In the genomic region with DNA sequence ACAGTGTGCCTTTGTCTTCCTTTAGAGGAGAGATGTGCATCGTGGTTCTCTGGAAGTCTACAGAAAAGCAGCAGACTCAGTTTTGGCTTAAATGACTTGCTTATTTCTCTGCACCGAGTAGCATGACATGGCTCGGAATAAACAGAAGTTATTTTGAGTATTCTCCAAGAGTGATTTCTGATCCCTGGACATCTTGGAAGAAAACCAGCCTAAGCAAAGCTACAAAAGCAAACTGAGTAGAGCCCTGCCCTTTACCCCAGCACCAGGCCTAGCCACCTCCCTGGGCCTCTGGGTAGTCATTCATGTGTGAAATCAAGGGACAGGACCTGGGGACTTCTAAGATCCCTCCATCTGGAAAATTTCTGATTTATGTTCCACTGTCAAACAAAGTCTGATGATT, we compare ENCODE assay signal across 31 mouse cellular contexts.
DNase-seq lines count a peak whose midpoint lies in the region; ATAC-seq and TF ChIP-seq lines count a peak whose summit lies in the region.
"Had no signal": no experiment of that assay in that cellular context is flagged by ENCODE, and none has a peak within 500 bp of the region (broad histone marks: within the 10 kb centered on the region; RNA-seq: fewer than 3 reads in every experiment).

No protein-coding gene starts in this region.

- TF ChIP-seq POLR2A in kidney, adult 2 months (IDR thresholded peaks at IDR 0.05; ENCODE audit: low read depth, low read length), result no peak
- TF ChIP-seq POLR2A in testis, adult 2 months (IDR thresholded peaks at IDR 0.05; ENCODE audit: control insufficient read depth, low read depth, low read length), result no peak

- TF ChIP-seq CTCF in kidney, adult 2 months (conservative IDR thresholded peaks at IDR 0.05; ENCODE audit: insufficient read depth, insufficient read length, low read depth, low read length), result no peak
- no peak for TF ChIP-seq CTCF in testis, adult 2 months (IDR thresholded peaks at IDR 0.05; ENCODE audit: control insufficient read depth, insufficient read depth, insufficient replicate concordance, low read depth, low read length)

- H3K27me3 ChIP-seq in kidney, adult 2 months (replicated peaks; ENCODE audit: control insufficient read depth, insufficient read depth, low read length), result no peaks in the 10 kb centered on the region
- H3K27me3 ChIP-seq in lung, embryonic 15.5 days, result no peaks in the 10 kb centered on the region
- H3K27me3 ChIP-seq in testis, adult 2 months (ENCODE audit: control insufficient read depth, insufficient read depth, low read length), result no peaks in the 10 kb centered on the region
- H3K27me3 ChIP-seq: CH12.LX; forebrain, embryonic 15.5 days; hindbrain, embryonic 13.5 days; midbrain, embryonic 13.5 days; neural tube, embryonic 13.5 days had no signal

- no peak overlapping the region for H3K4me3 ChIP-seq in kidney, adult 2 months (ENCODE audit: insufficient read depth, low read depth, low read length)
- no peak overlapping the region for H3K4me3 ChIP-seq in lung, embryonic 15.5 days
- no peak overlapping the region for H3K4me3 ChIP-seq in testis, adult 2 months (ENCODE audit: control insufficient read depth, low read depth, low read length)
- H3K4me3 ChIP-seq: embryonic facial prominence, embryonic 12.5 days; forebrain, embryonic 15.5 days; heart, adult 2 months; heart, embryonic 12.5 days; hindbrain, embryonic 13.5 days; midbrain, embryonic 13.5 days; neural tube, embryonic 13.5 days had no signal

- no peak overlapping the region for H3K9ac ChIP-seq in lung, embryonic 15.5 days
- H3K9ac ChIP-seq: embryonic facial prominence, embryonic 12.5 days; forebrain, embryonic 15.5 days; heart, embryonic 12.5 days; hindbrain, embryonic 13.5 days; liver, embryonic 14.5 days; midbrain, embryonic 13.5 days; neural tube, embryonic 13.5 days had no signal

- H3K27ac ChIP-seq in kidney, adult 2 months (ENCODE audit: insufficient read depth, low read depth, low read length), result no peak overlapping the region
- peak overlapping the region; percentile 45 for H3K27ac ChIP-seq in lung, embryonic 15.5 days
- H3K27ac ChIP-seq in testis, adult 2 months (ENCODE audit: control insufficient read depth, insufficient read depth, low read depth, low read length), result peak overlapping the region; percentile 72
- H3K27ac ChIP-seq: embryonic facial prominence, embryonic 12.5 days; forebrain, embryonic 15.5 days; heart, adult 2 months; hindbrain, embryonic 13.5 days; liver, embryonic 14.5 days; macrophage; midbrain, embryonic 13.5 days; neural tube, embryonic 13.5 days had no signal

- 0 out of 2 replicates have a peak, but pooled peaks have one; percentile 7 for ATAC-seq in lung, embryonic 15.5 days (ENCODE audit: borderline replicate concordance, extremely low read depth, low FRiP score, low TSS enrichment)
- ATAC-seq: activated CD4-positive, CD25-positive, alpha-beta regulatory T cell, adult 4 months; forebrain, embryonic 15.5 days; intestine, embryonic 16.5 days; midbrain, embryonic 13.5 days had no signal

- DNase-seq in kidney, adult 2 months, result peak; percentile 62
- DNase-seq in kidney, adult 18-20 months, result no peak
- DNase-seq in lung, postnatal 25 days (ENCODE audit: low spot score), result no peak
- no peak for DNase-seq in testis, postnatal 10 days (ENCODE audit: low spot score)
- no peak for DNase-seq in adrenal gland, postnatal 14 days
- DNase-seq in cerebellum, adult 9-11 months, result no peak
- DNase-seq: adrenal gland, adult 8-10 months; cerebellum, adult 8-10 months; cerebellum, postnatal 36 days; embryo, embryonic 11 days; gastrocnemius, postnatal 25 days; heart, adult 2 months; heart, postnatal 4 days; layer of hippocampus, adult 9-11 months; liver; right cerebral cortex, postnatal 4 days; thymus, adult 18-20 months; thymus, postnatal 25 days had no signal

- WGBS in kidney, adult 2 months, result 51% methylated on average over 3 of the region's 3 CpGs
- 37% methylated on average over 3 of the region's 3 CpGs for WGBS in lung, embryonic 15.5 days

- no peak overlapping the region for H3K4me2 ChIP-seq in lung, embryonic 15.5 days
- H3K4me2 ChIP-seq: embryonic facial prominence, embryonic 12.5 days; forebrain, embryonic 15.5 days; heart, embryonic 12.5 days; hindbrain, embryonic 13.5 days; midbrain, embryonic 13.5 days; neural tube, embryonic 13.5 days had no signal

- H3K9me3 ChIP-seq in lung, embryonic 15.5 days, result no peaks in the 10 kb centered on the region
- H3K9me3 ChIP-seq: embryonic facial prominence, embryonic 12.5 days; forebrain, embryonic 15.5 days; heart, embryonic 12.5 days; hindbrain, embryonic 13.5 days; midbrain, embryonic 13.5 days; neural tube, embryonic 13.5 days had no signal

- H3K36me3 ChIP-seq in kidney, adult 2 months (ENCODE audit: control insufficient read depth, insufficient read depth, low read length), result no peaks in the 10 kb centered on the region
- no peaks in the 10 kb centered on the region for H3K36me3 ChIP-seq in lung, embryonic 15.5 days
- no peaks in the 10 kb centered on the region for H3K36me3 ChIP-seq in testis, adult 2 months (ENCODE audit: control insufficient read depth, insufficient read depth, low read length)
- H3K36me3 ChIP-seq: embryonic facial prominence, embryonic 12.5 days; forebrain, embryonic 15.5 days; heart, embryonic 12.5 days; midbrain, embryonic 13.5 days had no signal

- H3K4me1 ChIP-seq in kidney, adult 2 months (ENCODE audit: control insufficient read depth, insufficient read depth, low read length), result no peaks in the 10 kb centered on the region
- peaks cover 15% of the 10 kb centered on the region; the same call in 1 of the 2 replicates for H3K4me1 ChIP-seq in lung, embryonic 15.5 days
- peaks cover 2% of the 10 kb centered on the region for H3K4me1 ChIP-seq in testis, adult 2 months (ENCODE audit: control insufficient read depth, insufficient read depth, low read length)
- H3K4me1 ChIP-seq: forebrain, embryonic 15.5 days; heart, embryonic 12.5 days; hindbrain, embryonic 13.5 days; midbrain, embryonic 13.5 days; neural tube, embryonic 13.5 days had no signal
